Mouse (Mus musculus): ENCODE measurements around the gene Arhgef3. TPM values are rescaled to one million over a fixed set of nuclear protein-coding genes. Genes with fewer than 3 reads are reported as not detected.

The Arhgef3 gene
- polyA plus RNA-seq, 1 experiment from 2014 or later, result 5.4 TPM

- ATAC-seq (replicated peaks; ENCODE audit: insufficient number of reproducible peaks, low FRiP score, low TSS enrichment, low read depth), result no peak
- no peak for DNase-seq (ENCODE audit: low spot score)
- Histone ChIP-seq H3K9me3 (replicated peaks; ENCODE audit: control insufficient read depth, low read length) (no peaks in the 10 kb centered on the region), H3K4me3 (ENCODE audit: low read depth, low read length) (no peak overlapping the region), H3K4me2 (ENCODE audit: low read depth, low read length) (no peak overlapping the region), H3K27me3 (ENCODE audit: control insufficient read depth, insufficient read depth, low read length) (no peaks in the 10 kb centered on the region), H3K4me1 (ENCODE audit: control insufficient read depth, insufficient read depth, low read length) (no peaks in the 10 kb centered on the region), H3K9ac (replicated peaks; ENCODE audit: low read length) (no peak overlapping the region), H3K36me3 (replicated peaks; ENCODE audit: control insufficient read depth, insufficient read depth, low read depth, low read length) (peaks cover 5% of the 10 kb centered on the region), H3K27ac (replicated peaks; ENCODE audit: low read depth, low read length) (no peak overlapping the region)
- WGBS, result 85% methylated on average over 4 of the region's 4 CpGs
These were observed 332.3 kb downstream of the Arhgef3 start for GRCm38 (mm10) chr14:27446963-27447362.

Small RNA genes within 50 kb of the gene (microRNA-seq; reads per million reads assigned to microRNA genes)
- not detected for gene Gm23633 (ENCODE audit: borderline number of aligned reads)

Other genes with a start within 250 kb of the Arhgef3 start
- gene Asb14, start 220.3 kb upstream of the Arhgef3 start, polyA plus RNA-seq (2014; fragmentation: Nextera tagmentation; extraction: Ambion mirVana), result not detected in 2 replicates
- 42.5 and 45.9 TPM in 2 replicates for gene Appl1, start 143.7 kb upstream of the Arhgef3 start, polyA plus RNA-seq (2014; fragmentation: Nextera tagmentation; extraction: Ambion mirVana)
- gene Hesx1, start 120.5 kb upstream of the Arhgef3 start, polyA plus RNA-seq (2014; fragmentation: Nextera tagmentation; extraction: Ambion mirVana), result 1.4 and 3.4 TPM in 2 replicates
- gene Il17rd, start 76.0 kb upstream of the Arhgef3 start, polyA plus RNA-seq (2014; fragmentation: Nextera tagmentation; extraction: Ambion mirVana), result 6.7 and 6.9 TPM in 2 replicates